Mouse (Mus musculus): ENCODE measurements around the gene Begain. TPM values are rescaled to one million over a fixed set of nuclear protein-coding genes. Genes with fewer than 3 reads are reported as not detected.

Gene Begain
- polyA plus RNA-seq (2017; shearing (Covaris generic)), result not detected

GRCm38 (mm10) chr12:109068167-109068653 lies at the start of gene Begain:
Gene Begain, minus strand, starts transcription at chr12:109068217.

Other genes with a start within 250 kb of the Begain start
- gene Slc25a29, start 232.3 kb downstream of the Begain start, polyA plus RNA-seq (2017; shearing (Covaris generic)), result 5.0 TPM
- gene Slc25a47, start 232.2 kb downstream of the Begain start, polyA plus RNA-seq (2017; shearing (Covaris generic)), result 0.78 TPM
- gene Wdr25, start 174.6 kb downstream of the Begain start, polyA plus RNA-seq (2017; shearing (Covaris generic)), result 6.4 TPM
- gene Wars, start 174.0 kb downstream of the Begain start, polyA plus RNA-seq (2017; shearing (Covaris generic)), result 34.3 TPM

Data from effector memory CD4-positive, alpha-beta T cell, adult 7 months (primary cell).